Mouse (Mus musculus) bone marrow macrophage, adult 2 months (primary cell): ENCODE measurements around the gene Snapc3. TPM values are rescaled to one million over a fixed set of nuclear protein-coding genes. Genes with fewer than 3 reads are reported as not detected.

Experiments used
- H3K27ac ChIP-seq: 2 replicates; pipeline ENCODE4 v1.5.1; 2012; ENCODE audit warnings: low read depth, low read length; ENCODE audit not compliant: insufficient read depth
- H3K4me1 ChIP-seq: 2 replicates; pipeline ENCODE4 v1.6.1; 2012; ENCODE audit warnings: low read length; ENCODE audit not compliant: control insufficient read depth, insufficient read depth
- H3K4me3 ChIP-seq: 2 replicates; pipeline ENCODE4 v1.5.1; 2012; ENCODE audit warnings: mild to moderate bottlenecking, low read length, moderate library complexity; ENCODE audit not compliant: insufficient read depth
- CTCF ChIP-seq: IDR thresholded peaks from 2 replicates; pipeline ENCODE4 v1.5.1; 2012; ENCODE audit warnings: low read depth, mild to moderate bottlenecking, low read length, moderate library complexity
- POLR2A ChIP-seq: IDR thresholded peaks from 2 replicates; pipeline ENCODE4 v1.6.1; 2012; ENCODE audit warnings: mild to moderate bottlenecking, low read depth, low read length, borderline replicate concordance
- polyA plus RNA-seq: library from polyadenylated mRNA; stranded (reverse); fragments of >200 nt; gene quantifications from 2 replicates; pipeline ENCODE4 v1.2.4, GENCODE M21; 2012; ENCODE audit not compliant: missing spikeins, insufficient read depth, insufficient read length

The Snapc3 gene
- polyA plus RNA-seq, 1 experiment, result 14.2 TPM

GRCm38 (mm10) chr4:83391956-83392355 lies 25.6 kb upstream of the Snapc3 start:
- Histone ChIP-seq H3K4me3 (no peak overlapping the region), H3K27ac (no peak overlapping the region), H3K4me1 (peaks cover 3% of the 10 kb centered on the region; the same call in 1 of the 2 replicates)
- no peak for TF ChIP-seq CTCF
- TF ChIP-seq POLR2A, result no peak

- Histone ChIP-seq H3K27ac (no peak overlapping the region), H3K4me3 (no peak overlapping the region), H3K4me1 (peaks cover 3% of the 10 kb centered on the region; the same call in 1 of the 2 replicates)
- no peak for TF ChIP-seq POLR2A
- no peak for TF ChIP-seq CTCF
Observed at GRCm38 (mm10) chr4:83393733-83394132, 23.8 kb upstream of the Snapc3 start.

GRCm38 (mm10) chr4:83396346-83396745 lies 21.2 kb upstream of the Snapc3 start:
- no peak for TF ChIP-seq POLR2A
- TF ChIP-seq CTCF, result no peak
- H3K4me1 ChIP-seq, result peaks cover 3% of the 10 kb centered on the region; the same call in 1 of the 2 replicates
- no peak overlapping the region for H3K4me3 ChIP-seq
- H3K27ac ChIP-seq, result no peak overlapping the region

GRCm38 (mm10) chr4:83396996-83397770 lies 20.3 kb upstream of the Snapc3 start:
- Histone ChIP-seq H3K27ac (no peak overlapping the region), H3K4me1 (peaks cover 3% of the 10 kb centered on the region; the same call in 1 of the 2 replicates), H3K4me3 (no peak overlapping the region)
- TF ChIP-seq POLR2A, result no peak

- no peak overlapping the region for H3K27ac ChIP-seq
- H3K4me3 ChIP-seq, result no peak overlapping the region
- TF ChIP-seq POLR2A (no peak), CTCF (no peak)
- H3K4me1 ChIP-seq, result peaks cover 3% of the 10 kb centered on the region; the same call in 1 of the 2 replicates
Observed at GRCm38 (mm10) chr4:83398527-83398926, 19.0 kb upstream of the Snapc3 start.

- H3K4me3 ChIP-seq, result no peak overlapping the region
- no peak for TF ChIP-seq CTCF
- no peak for TF ChIP-seq POLR2A
Observed at GRCm38 (mm10) chr4:83400691-83401595, 16.6 kb upstream of the Snapc3 start.

GRCm38 (mm10) chr4:83401712-83402111 lies 15.8 kb upstream of the Snapc3 start:
- Histone ChIP-seq H3K4me1 (no peaks in the 10 kb centered on the region), H3K4me3 (no peak overlapping the region), H3K27ac (no peak overlapping the region)
- TF ChIP-seq CTCF (no peak), POLR2A (no peak)

More at GRCm38 (mm10) chr4:83400691-83401595, 16.6 kb upstream of the Snapc3 start:
- Histone ChIP-seq H3K4me1 (no peaks in the 10 kb centered on the region), H3K27ac (no peak overlapping the region)

- Histone ChIP-seq H3K4me1 (peaks cover 5% of the 10 kb centered on the region), H3K4me3 (no peak overlapping the region), H3K27ac (peak overlapping the region; percentile 48)
- TF ChIP-seq POLR2A (no peak), CTCF (no peak)
Observed at GRCm38 (mm10) chr4:83407688-83408087, 9.8 kb upstream of the Snapc3 start.

GRCm38 (mm10) chr4:83409867-83410505 lies 7.5 kb upstream of the Snapc3 start:
- H3K4me3 ChIP-seq, result no peak overlapping the region
- TF ChIP-seq CTCF (no peak), POLR2A (no peak)
- no peak overlapping the region for H3K27ac ChIP-seq
- H3K4me1 ChIP-seq, result peaks cover 5% of the 10 kb centered on the region
